Mouse (Mus musculus) midbrain, embryonic 14.5 days (tissue): ENCODE results near the gene Prss48. TPM values are rescaled to one million over a fixed set of nuclear protein-coding genes. Genes with fewer than 3 reads are reported as not detected.

Experiments
- ATAC-seq: fragments of 200-750 bp; cut with Nextera tagmentation; 2 replicates; pipeline ENCODE4 v1.8.0; 2017; ENCODE audit warnings: moderate number of reproducible peaks, moderate library complexity; ENCODE audit not compliant: low FRiP score, low TSS enrichment
- DNase-seq: peaks from one replicate; pipeline ENCODE4 v3.0.0-alpha.2; 2015
- H3K27ac ChIP-seq: fragments of 300-500 bp; sonication (generic); replicated peaks from 2 replicates; pipeline ENCODE4 v1.5.1; 2014; ENCODE audit warnings: mild to moderate bottlenecking, low read depth, low read length, moderate library complexity
- H3K27me3 ChIP-seq: fragments of 300-500 bp; sonication (generic); 2 replicates; pipeline ENCODE4 v1.6.1; 2014; ENCODE audit warnings: low read length, control low read depth, mixed read lengths; ENCODE audit not compliant: control insufficient read depth, insufficient read depth
- H3K36me3 ChIP-seq: fragments of 300-500 bp; sonication (generic); 2 replicates; pipeline ENCODE4 v1.6.1; 2014; ENCODE audit warnings: low read length, control low read depth; ENCODE audit not compliant: control insufficient read depth, insufficient read depth
- H3K4me1 ChIP-seq: fragments of 300-500 bp; sonication (generic); 2 replicates; pipeline ENCODE4 v1.6.1; 2014; ENCODE audit warnings: mild to moderate bottlenecking, antibody characterized with exemption, low read length, control low read depth; ENCODE audit not compliant: control insufficient read depth, insufficient read depth
- H3K4me2 ChIP-seq: fragments of 300-500 bp; sonication (generic); 2 replicates; pipeline ENCODE4 v1.6.1; 2014; ENCODE audit warnings: mild to moderate bottlenecking, low read length, moderate library complexity
- H3K4me3 ChIP-seq: fragments of 300-500 bp; sonication (generic); replicated peaks from 2 replicates; pipeline ENCODE4 v1.5.1; 2014; ENCODE audit warnings: low read depth, low read length
- H3K9ac ChIP-seq: fragments of 300-500 bp; sonication (generic); replicated peaks from 2 replicates; pipeline ENCODE4 v1.6.1; 2014; ENCODE audit warnings: mild to moderate bottlenecking, low read length, moderate library complexity
- H3K9me3 ChIP-seq: fragments of 300-500 bp; sonication (generic); 2 replicates; pipeline ENCODE4 v1.6.1; 2016; ENCODE audit warnings: low read length, control low read depth, mixed read lengths; ENCODE audit not compliant: control insufficient read depth
- WGBS: fragments of 180-500 bp; shearing (Covaris S2); extraction: QIAGEN DNeasy Blood & Tissue Kit; methylation state at CpG from one replicate; pipeline ENCODE4 v1.1.7; 2014; 5-methylcytosine and 5-hydroxymethylcytosine counted together
- polyA plus RNA-seq: library from polyadenylated mRNA; unstranded; fragments of >200 nt; fragmentation: Nextera tagmentation; extraction: Ambion mirVana; gene quantifications from 2 replicates; pipeline ENCODE4 v1.2.1, GENCODE M21; 2014

Prss48 gene
- polyA plus RNA-seq, 1 experiment from 2014 or later, result not detected

DNA sequence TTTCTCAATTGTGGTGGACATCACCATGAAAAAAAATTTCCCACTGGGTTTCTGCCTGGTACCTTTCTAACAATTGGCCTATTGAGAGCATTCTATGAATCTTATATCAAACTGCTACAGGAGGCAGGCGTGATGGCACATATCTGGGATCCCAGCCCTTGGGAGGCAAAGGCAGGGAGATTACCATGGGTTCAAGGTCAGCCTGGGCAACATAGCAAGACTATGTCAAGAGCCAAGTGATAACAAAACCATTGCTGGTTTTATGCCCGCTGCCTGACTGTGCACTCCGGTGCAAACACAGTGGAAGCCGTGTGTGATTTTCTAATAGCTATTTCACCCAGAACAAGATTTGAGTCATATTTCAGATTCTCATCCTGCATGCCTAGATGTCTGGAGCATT, 51.4 kb downstream of the Prss48 start:
- H3K9me3 ChIP-seq, result no peaks in the 10 kb centered on the region
- H3K27me3 ChIP-seq, result no peaks in the 10 kb centered on the region
- DNase-seq (no peak), ATAC-seq (no peak)
- no peaks in the 10 kb centered on the region for H3K36me3 ChIP-seq
- no peak overlapping the region for H3K9ac ChIP-seq
- H3K4me2 ChIP-seq, result no peak overlapping the region
- WGBS, result 81% methylated on average over 4 of the region's 4 CpGs
- H3K4me1 ChIP-seq, result no peaks in the 10 kb centered on the region
- no peak overlapping the region for H3K27ac ChIP-seq
- no peak overlapping the region for H3K4me3 ChIP-seq

Other genes starting within 250 kb of the Prss48 start
- gene Fam160a1, start 185.2 kb downstream of the Prss48 start, polyA plus RNA-seq, result 0.07 and 0.12 TPM in 2 replicates
- 0.21 and 0.34 TPM in 2 replicates for gene Glt28d2, start 115.0 kb downstream of the Prss48 start, polyA plus RNA-seq
- 0.11 TPM in 1 of 2 replicates, not detected in the other for gene Gm37240, start 115.0 kb downstream of the Prss48 start, polyA plus RNA-seq
- gene Sh3d19, start 31.4 kb downstream of the Prss48 start, polyA plus RNA-seq, result 13.2 and 14.4 TPM in 2 replicates
- 659 and 721 TPM in 2 replicates for gene Rps3a1, start 140.2 kb upstream of the Prss48 start, polyA plus RNA-seq
- 9.3 and 10.2 TPM in 2 replicates for gene Lrba, start 222.2 kb upstream of the Prss48 start, polyA plus RNA-seq